Mouse (Mus musculus): ENCODE results near the gene Tmem255a. TPM values are rescaled to one million over a fixed set of nuclear protein-coding genes. Genes with fewer than 3 reads are reported as not detected.

The Tmem255a gene
- 0.24 TPM for polyA plus RNA-seq (2017; shearing (Covaris generic))

DNA sequence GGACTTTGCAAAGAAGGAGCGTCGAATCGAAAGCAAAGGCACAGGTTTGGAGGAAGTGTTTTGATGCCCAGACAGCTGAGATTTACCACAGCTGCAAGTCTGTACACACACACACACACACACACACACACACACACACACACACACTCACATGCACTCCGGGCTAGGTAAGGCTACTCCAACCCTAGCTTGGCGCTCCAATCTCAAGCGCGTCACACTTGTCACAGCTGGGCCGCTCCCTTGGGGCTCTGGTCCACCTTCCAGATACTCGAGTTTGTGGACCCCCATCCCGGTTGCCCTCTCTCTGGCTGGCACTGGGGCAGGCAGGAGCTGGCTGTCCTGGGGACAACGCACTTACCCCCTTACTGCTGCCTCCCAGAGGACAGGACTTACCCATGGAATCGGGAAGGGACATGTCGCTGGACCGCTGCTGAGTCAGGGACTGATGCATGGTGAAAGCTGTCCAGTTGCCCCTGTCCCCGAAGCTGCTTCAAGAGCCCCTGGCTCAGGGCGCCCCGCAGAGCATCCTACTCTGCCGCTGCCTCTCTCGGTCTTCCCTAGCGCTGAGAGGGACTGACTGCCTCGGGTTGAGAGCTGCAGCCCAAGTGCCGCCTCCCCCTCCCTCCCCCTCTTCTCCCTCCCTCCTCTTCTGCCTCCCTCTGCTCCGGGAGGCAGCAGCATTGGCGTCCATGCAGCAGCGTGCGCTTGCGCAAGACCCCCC, at the start of gene Tmem255a:
Gene Tmem255a, minus strand, starts transcription at position 589 of the 721 bp plus-strand sequence.

DNA sequence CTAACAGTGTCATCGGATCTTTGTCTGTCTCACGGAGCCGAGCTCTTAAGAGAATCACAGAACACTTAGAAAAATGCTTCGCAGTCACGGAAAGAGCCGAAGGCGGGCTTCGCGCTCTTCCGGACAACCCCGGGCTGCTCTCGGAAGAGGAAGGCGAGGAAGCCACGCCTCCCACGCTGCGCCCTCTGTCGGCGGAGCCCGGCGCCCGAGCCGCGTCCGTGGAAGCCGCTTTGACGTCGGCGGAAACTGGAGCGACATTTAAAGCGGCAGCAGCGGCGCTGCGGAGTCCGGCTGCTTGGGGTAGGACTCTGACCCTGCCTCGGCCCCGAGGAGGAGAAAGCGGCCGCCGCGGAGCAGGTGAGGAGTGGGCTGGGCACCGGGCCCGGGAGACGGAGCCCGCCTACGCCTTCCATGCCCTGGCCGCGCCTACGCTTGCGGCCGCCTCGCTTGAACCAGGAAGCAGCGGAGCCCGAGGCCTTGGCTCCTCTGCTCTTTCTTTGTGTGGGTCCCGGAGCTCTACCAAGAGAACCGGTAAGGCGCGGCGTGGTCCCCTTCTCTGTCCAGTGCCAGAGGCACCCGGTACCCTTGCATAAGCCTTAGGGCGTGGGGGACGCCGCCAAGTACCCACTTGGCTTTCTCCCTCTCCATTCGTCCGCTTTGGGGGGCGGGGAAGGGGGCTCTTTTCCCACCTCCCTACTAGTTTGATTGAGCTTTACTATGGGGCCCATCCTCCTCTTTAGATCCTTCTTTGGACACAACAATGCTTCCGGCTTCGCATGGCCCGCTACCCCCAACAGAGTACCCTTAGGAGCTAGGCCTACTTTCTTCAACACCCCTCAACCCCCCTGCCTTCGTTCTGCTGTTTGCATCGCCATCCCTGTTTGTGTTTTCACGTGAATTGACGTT, 62.4 kb downstream of the Tmem255a start, which contains the start of gene Zbtb33:
Gene Zbtb33, plus strand, starts transcription at position 242 of the 906 bp plus-strand sequence.

Other genes with a start within 250 kb of the Tmem255a start
- not detected for gene Btg1-ps1, start 233.6 kb downstream of the Tmem255a start, polyA plus RNA-seq (2017; shearing (Covaris generic))
- not detected for gene Btg1-ps2, start 209.3 kb downstream of the Tmem255a start, polyA plus RNA-seq (2017; shearing (Covaris generic))
- gene Rhox10, start 186.0 kb downstream of the Tmem255a start, polyA plus RNA-seq (2017; shearing (Covaris generic)): not detected
- gene Rhox11, start 167.3 kb downstream of the Tmem255a start, polyA plus RNA-seq (2017; shearing (Covaris generic)): not detected
- not detected for gene Rhox12, start 141.5 kb downstream of the Tmem255a start, polyA plus RNA-seq (2017; shearing (Covaris generic))
- not detected for gene Rhox13, start 131.2 kb downstream of the Tmem255a start, polyA plus RNA-seq (2017; shearing (Covaris generic))
- 3.0 TPM for gene Zbtb33, start 62.6 kb downstream of the Tmem255a start, polyA plus RNA-seq (2017; shearing (Covaris generic))
- not detected for gene Atp1b4, start 63.7 kb upstream of the Tmem255a start, polyA plus RNA-seq (2017; shearing (Covaris generic))
- 30.5 TPM for gene Lamp2, start 204.0 kb upstream of the Tmem255a start, polyA plus RNA-seq (2017; shearing (Covaris generic))